Mouse (Mus musculus): ENCODE data around the gene Etv6. TPM values are rescaled to one million over a fixed set of nuclear protein-coding genes. Genes with fewer than 3 reads are reported as not detected.
A peak's percentile ranks its signal among the peaks of the same experiment; 100 is the strongest.

The Etv6 gene
- total and polyA plus RNA-seq, 3 experiments = 10.4 to 58.9 (median 28.9) TPM

- ATAC-seq (ENCODE audit: extremely low read depth, insufficient number of reproducible peaks, low FRiP score, poor library complexity, severe bottlenecking) = no peak
- Histone ChIP-seq H3K4me1 (ENCODE audit: insufficient read depth, low read depth, low read length) (peaks cover 17% of the 10 kb centered on the region), H3K36me3 (replicated peaks) (no peaks in the 10 kb centered on the region), H3K27me3 (ENCODE audit: insufficient read depth, low read length) (peaks cover 2% of the 10 kb centered on the region), H3K4me3 (ENCODE audit: low read depth, low read length) (no peak overlapping the region), H3K9me3 (replicated peaks) (no peaks in the 10 kb centered on the region)
- no peak for DNase-seq (ENCODE audit: low spot score)
- TF ChIP-seq TAL1 (conservative IDR thresholded peaks at IDR 0.05; ENCODE audit: low read depth, low read length) (no peak), GATA2 (IDR thresholded peaks at IDR 0.05; ENCODE audit: borderline replicate concordance, low read depth, low read length) (no peak), POLR2AphosphoS5 (IDR thresholded peaks at IDR 0.05; ENCODE audit: insufficient replicate concordance, low read depth, low read length) (no peak), CTCF (IDR thresholded peaks at IDR 0.05; ENCODE audit: low read depth, low read length) (no peak), GATA1 (IDR thresholded peaks at IDR 0.05; ENCODE audit: borderline replicate concordance, low read length) (no peak)
Measured at GRCm38 (mm10) chr6:134018807-134019206, 16.7 kb upstream of the Etv6 start.

- Histone ChIP-seq H3K27me3 (ENCODE audit: insufficient read depth, low read length) (peaks cover 5% of the 10 kb centered on the region), H3K36me3 (replicated peaks) (no peaks in the 10 kb centered on the region), H3K9me3 (replicated peaks) (no peaks in the 10 kb centered on the region), H3K4me1 (ENCODE audit: insufficient read depth, low read depth, low read length) (peaks cover 14% of the 10 kb centered on the region), H3K4me3 (ENCODE audit: low read depth, low read length) (no peak overlapping the region)
- ATAC-seq (ENCODE audit: extremely low read depth, insufficient number of reproducible peaks, low FRiP score, poor library complexity, severe bottlenecking) (no peak), DNase-seq (ENCODE audit: low spot score) (no peak)
- TF ChIP-seq GATA2 (IDR thresholded peaks at IDR 0.05; ENCODE audit: borderline replicate concordance, low read depth, low read length) = no peak
- no peak for TF ChIP-seq CTCF (IDR thresholded peaks at IDR 0.05; ENCODE audit: low read depth, low read length)
- TF ChIP-seq GATA1 (IDR thresholded peaks at IDR 0.05; ENCODE audit: borderline replicate concordance, low read length) = no peak
- TF ChIP-seq POLR2AphosphoS5 (IDR thresholded peaks at IDR 0.05; ENCODE audit: insufficient replicate concordance, low read depth, low read length) = no peak
- no peak for TF ChIP-seq TAL1 (conservative IDR thresholded peaks at IDR 0.05; ENCODE audit: low read depth, low read length)
Measured at GRCm38 (mm10) chr6:134020821-134021220, 14.7 kb upstream of the Etv6 start.

GRCm38 (mm10) chr6:134026264-134026663 lies 9.2 kb upstream of the Etv6 start:
- H3K27me3 ChIP-seq (ENCODE audit: insufficient read depth, low read length) = peaks cover 9% of the 10 kb centered on the region
- H3K4me3 ChIP-seq (ENCODE audit: low read depth, low read length) = no peak overlapping the region
- TF ChIP-seq CTCF (IDR thresholded peaks at IDR 0.05; ENCODE audit: low read depth, low read length) = no peak
- TF ChIP-seq POLR2AphosphoS5 (IDR thresholded peaks at IDR 0.05; ENCODE audit: insufficient replicate concordance, low read depth, low read length) = no peak
- no peak for TF ChIP-seq TAL1 (conservative IDR thresholded peaks at IDR 0.05; ENCODE audit: low read depth, low read length)
- TF ChIP-seq GATA1 (IDR thresholded peaks at IDR 0.05; ENCODE audit: borderline replicate concordance, low read length) = no peak
- TF ChIP-seq GATA2 (IDR thresholded peaks at IDR 0.05; ENCODE audit: borderline replicate concordance, low read depth, low read length) = no peak
- no peaks in the 10 kb centered on the region for H3K36me3 ChIP-seq (replicated peaks)
- H3K9me3 ChIP-seq (replicated peaks) = no peaks in the 10 kb centered on the region
- DNase-seq (ENCODE audit: low spot score) (no peak), ATAC-seq (ENCODE audit: extremely low read depth, insufficient number of reproducible peaks, low FRiP score, poor library complexity, severe bottlenecking) (no peak)
- H3K4me1 ChIP-seq (ENCODE audit: insufficient read depth, low read depth, low read length) = peaks cover 8% of the 10 kb centered on the region; the same call in 1 of the 2 replicates

- Histone ChIP-seq H3K4me3 (ENCODE audit: low read depth, low read length) (no peak overlapping the region), H3K36me3 (replicated peaks) (no peaks in the 10 kb centered on the region), H3K4me1 (ENCODE audit: insufficient read depth, low read depth, low read length) (peaks cover 6% of the 10 kb centered on the region; the same call in 1 of the 2 replicates), H3K9me3 (replicated peaks) (no peaks in the 10 kb centered on the region), H3K27me3 (ENCODE audit: insufficient read depth, low read length) (peaks cover 9% of the 10 kb centered on the region)
- ATAC-seq (ENCODE audit: extremely low read depth, insufficient number of reproducible peaks, low FRiP score, poor library complexity, severe bottlenecking) (no peak), DNase-seq (ENCODE audit: low spot score) (no peak)
- no peak for TF ChIP-seq POLR2AphosphoS5 (IDR thresholded peaks at IDR 0.05; ENCODE audit: insufficient replicate concordance, low read depth, low read length)
- no peak for TF ChIP-seq TAL1 (conservative IDR thresholded peaks at IDR 0.05; ENCODE audit: low read depth, low read length)
- no peak for TF ChIP-seq CTCF (IDR thresholded peaks at IDR 0.05; ENCODE audit: low read depth, low read length)
- no peak for TF ChIP-seq GATA1 (IDR thresholded peaks at IDR 0.05; ENCODE audit: borderline replicate concordance, low read length)
- no peak for TF ChIP-seq GATA2 (IDR thresholded peaks at IDR 0.05; ENCODE audit: borderline replicate concordance, low read depth, low read length)
Measured at GRCm38 (mm10) chr6:134027022-134027421, 8.5 kb upstream of the Etv6 start.

- ATAC-seq (ENCODE audit: extremely low read depth, insufficient number of reproducible peaks, low FRiP score, poor library complexity, severe bottlenecking) (no peak), DNase-seq (ENCODE audit: low spot score) (no peak)
- TF ChIP-seq TAL1 (conservative IDR thresholded peaks at IDR 0.05; ENCODE audit: low read depth, low read length) (no peak), POLR2AphosphoS5 (IDR thresholded peaks at IDR 0.05; ENCODE audit: insufficient replicate concordance, low read depth, low read length) (no peak), GATA2 (IDR thresholded peaks at IDR 0.05; ENCODE audit: borderline replicate concordance, low read depth, low read length) (no peak), CTCF (IDR thresholded peaks at IDR 0.05; ENCODE audit: low read depth, low read length) (no peak), GATA1 (IDR thresholded peaks at IDR 0.05; ENCODE audit: borderline replicate concordance, low read length) (no peak)
- peaks cover 4% of the 10 kb centered on the region for H3K27me3 ChIP-seq (ENCODE audit: insufficient read depth, low read length)
- H3K36me3 ChIP-seq (replicated peaks) = peaks cover 4% of the 10 kb centered on the region
- H3K9me3 ChIP-seq (replicated peaks) = no peaks in the 10 kb centered on the region
- H3K4me3 ChIP-seq (ENCODE audit: low read depth, low read length) = no peak overlapping the region
- H3K4me1 ChIP-seq (ENCODE audit: insufficient read depth, low read depth, low read length) = peaks cover 17% of the 10 kb centered on the region
Measured at GRCm38 (mm10) chr6:134032451-134032850, 3.0 kb upstream of the Etv6 start.

GRCm38 (mm10) chr6:134034436-134034835 lies 1.1 kb upstream of the Etv6 start:
- Histone ChIP-seq H3K27me3 (ENCODE audit: insufficient read depth, low read length) (no peaks in the 10 kb centered on the region), H3K4me1 (ENCODE audit: insufficient read depth, low read depth, low read length) (peaks cover 25% of the 10 kb centered on the region), H3K36me3 (replicated peaks) (peaks cover 22% of the 10 kb centered on the region), H3K4me3 (ENCODE audit: low read depth, low read length) (peak overlapping the region; percentile 92), H3K9me3 (replicated peaks) (no peaks in the 10 kb centered on the region)
- TF ChIP-seq TAL1 (conservative IDR thresholded peaks at IDR 0.05; ENCODE audit: low read depth, low read length) (no peak), CTCF (IDR thresholded peaks at IDR 0.05; ENCODE audit: low read depth, low read length) (no peak), GATA2 (IDR thresholded peaks at IDR 0.05; ENCODE audit: borderline replicate concordance, low read depth, low read length) (no peak), GATA1 (IDR thresholded peaks at IDR 0.05; ENCODE audit: borderline replicate concordance, low read length) (no peak), POLR2AphosphoS5 (IDR thresholded peaks at IDR 0.05; ENCODE audit: insufficient replicate concordance, low read depth, low read length) (no peak)
- DNase-seq (ENCODE audit: low spot score) (no peak), ATAC-seq (ENCODE audit: extremely low read depth, insufficient number of reproducible peaks, low FRiP score, poor library complexity, severe bottlenecking) (no peak)

Data from G1E (cell line).